Mouse (Mus musculus) forebrain, embryonic 14.5 days (tissue): ENCODE results near the gene Jam3. TPM values are rescaled to one million over a fixed set of nuclear protein-coding genes. Genes with fewer than 3 reads are reported as not detected.
A peak's percentile ranks its signal among the peaks of the same experiment; 100 is the strongest.

Experiments used
- ATAC-seq: fragments of 200-750 bp; cut with Nextera tagmentation; 2 replicates; pipeline ENCODE4 v1.8.0; 2017; ENCODE audit warnings: mild to moderate bottlenecking, moderate library complexity
- DNase-seq: peaks from one replicate; pipeline ENCODE4 v3.0.0-alpha.2; 2015; ENCODE audit warnings: low spot score
- H3K27ac ChIP-seq: fragments of 300-500 bp; sonication (generic); 2 replicates; pipeline ENCODE4 v1.5.1; 2014; ENCODE audit warnings: low read depth, mild to moderate bottlenecking, control low read depth, low read length, moderate library complexity
- H3K27me3 ChIP-seq: fragments of 300-500 bp; sonication (generic); replicated peaks from 2 replicates; pipeline ENCODE4 v1.6.1; 2014; ENCODE audit warnings: low read length, control low read depth, mixed read lengths; ENCODE audit not compliant: control insufficient read depth, insufficient read depth
- H3K36me3 ChIP-seq: fragments of 300-500 bp; sonication (generic); 2 replicates; pipeline ENCODE4 v1.6.1; 2014; ENCODE audit warnings: low read length, control low read depth; ENCODE audit not compliant: control insufficient read depth, insufficient read depth
- H3K4me1 ChIP-seq: fragments of 300-500 bp; sonication (generic); 2 replicates; pipeline ENCODE4 v1.6.1; 2014; ENCODE audit warnings: antibody characterized with exemption, low read length, control low read depth; ENCODE audit not compliant: control insufficient read depth, insufficient read depth
- H3K4me2 ChIP-seq: fragments of 300-500 bp; sonication (generic); 2 replicates; pipeline ENCODE4 v1.6.1; 2014; ENCODE audit warnings: mild to moderate bottlenecking, control low read depth, low read length
- H3K4me3 ChIP-seq: fragments of 300-500 bp; sonication (generic); 2 replicates; pipeline ENCODE4 v1.5.1; 2014; ENCODE audit warnings: low read depth, low read length, control low read depth
- H3K9ac ChIP-seq: fragments of 300-500 bp; sonication (generic); 2 replicates; pipeline ENCODE4 v1.6.1; 2014; ENCODE audit warnings: mild to moderate bottlenecking, low read length, control low read depth, moderate library complexity
- H3K9me3 ChIP-seq: fragments of 300-500 bp; sonication (generic); replicated peaks from 2 replicates; pipeline ENCODE4 v1.6.1; 2016; ENCODE audit warnings: low read length, control low read depth, mixed read lengths; ENCODE audit not compliant: control insufficient read depth
- WGBS: fragments of 180-500 bp; shearing (Covaris S2); extraction: QIAGEN DNeasy Blood & Tissue Kit; methylation state at CpG from one replicate; pipeline ENCODE4 v1.1.7; 2014; 5-methylcytosine and 5-hydroxymethylcytosine counted together
- polyA plus RNA-seq: library from polyadenylated mRNA; unstranded; fragments of >200 nt; fragmentation: Nextera tagmentation; extraction: Ambion mirVana; gene quantifications from 2 replicates; pipeline ENCODE4 v1.2.1, GENCODE M21; 2014

Jam3 gene
- polyA plus RNA-seq: 66.6 and 72.1 TPM in 2 replicates

DNA sequence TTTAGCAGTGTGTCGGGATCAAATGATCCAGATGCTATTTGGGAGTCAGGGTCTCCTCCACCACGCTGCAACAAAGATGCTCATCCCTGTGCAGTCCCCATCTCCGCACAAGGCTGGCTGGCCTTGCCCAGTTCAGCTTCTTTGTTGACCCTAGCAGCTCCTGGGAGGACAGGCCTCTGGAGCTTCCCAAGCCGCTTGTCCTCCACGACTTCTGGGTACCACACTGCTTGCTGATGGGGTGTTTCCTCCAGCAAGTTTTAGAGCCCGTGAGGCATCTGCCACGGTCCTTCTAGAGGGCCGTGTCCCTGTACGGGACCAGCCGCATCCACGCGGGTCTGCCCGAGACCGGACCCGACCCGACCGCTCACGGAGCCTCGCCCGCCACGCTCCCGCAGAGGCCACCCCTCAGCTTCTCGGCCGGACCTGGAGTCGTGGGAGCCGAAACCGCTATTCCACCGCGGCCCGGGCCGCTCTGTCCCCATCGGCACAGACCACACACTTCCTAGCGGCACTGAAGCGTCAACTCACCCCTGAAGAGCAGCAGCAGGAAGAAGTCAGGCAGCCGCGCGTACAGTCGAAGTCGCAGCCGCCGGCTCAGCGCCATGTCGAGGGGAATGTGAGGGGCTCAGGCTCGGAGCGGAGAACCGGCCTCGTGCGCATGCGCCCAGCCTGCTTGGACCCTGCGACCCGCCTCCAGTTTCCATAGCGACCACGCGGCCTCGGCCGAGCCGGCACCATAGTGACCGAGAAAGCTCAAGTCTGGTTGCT is at the start of gene Jam3:
Jam3 (minus strand) TSS at position 659 of the 768 bp plus-strand sequence.
- DNase-seq (peak; percentile 98), ATAC-seq (peak; percentile 99)
- no peaks in the 10 kb centered on the region for H3K27me3 ChIP-seq
- peaks cover 21% of the 10 kb centered on the region for H3K4me1 ChIP-seq
- H3K4me2 ChIP-seq: peak within 1 kb of the TSS; percentile 58
- H3K27ac ChIP-seq: peak within 1 kb of the TSS; percentile 93
- no peaks in the 10 kb centered on the region for H3K36me3 ChIP-seq
- no peaks in the 10 kb centered on the region for H3K9me3 ChIP-seq
- H3K9ac ChIP-seq: peak within 1 kb of the TSS; percentile 87
- WGBS: 1% methylated on average over 58 of the region's 58 CpGs
- H3K4me3 ChIP-seq: peak within 1 kb of the TSS; percentile 90

- H3K9ac ChIP-seq: no peak overlapping the region
- H3K36me3 ChIP-seq: no peaks in the 10 kb centered on the region
- 60% methylated on average over 6 of the region's 6 CpGs for WGBS
- peak overlapping the region; percentile 53 for H3K27ac ChIP-seq
- no peak overlapping the region for H3K4me3 ChIP-seq
- DNase-seq (peak; percentile 48), ATAC-seq (peak; percentile 11; the same call in 1 of the 2 replicates)
- H3K4me2 ChIP-seq: no peak overlapping the region
- H3K4me1 ChIP-seq: peaks cover 24% of the 10 kb centered on the region
- no peaks in the 10 kb centered on the region for H3K9me3 ChIP-seq
- no peaks in the 10 kb centered on the region for H3K27me3 ChIP-seq
Measured at GRCm38 (mm10) chr9:27204201-27204600, 49.0 kb upstream of the Jam3 start.

DNA sequence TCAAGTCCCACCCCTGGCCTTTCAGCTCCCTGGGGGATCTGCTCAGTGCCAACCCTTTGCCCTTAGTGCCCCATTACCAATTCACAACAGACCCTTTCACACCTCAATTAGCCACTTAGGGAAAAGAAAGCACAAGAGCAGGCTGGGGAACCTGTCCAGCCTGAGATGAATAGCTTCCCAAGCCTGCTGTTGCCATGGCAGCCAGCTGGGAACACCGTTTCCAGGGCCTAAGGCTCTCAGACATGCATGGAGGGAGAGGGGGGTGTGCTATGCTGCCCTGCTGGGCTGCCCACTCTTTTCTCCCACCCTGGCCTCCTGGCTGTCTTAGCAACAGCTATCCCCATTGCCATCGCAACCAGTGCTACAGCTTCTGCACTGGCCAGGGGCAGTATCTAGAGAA is 47.9 kb upstream of the Jam3 start:
- Histone ChIP-seq H3K27me3 (no peaks in the 10 kb centered on the region), H3K4me2 (no peak overlapping the region), H3K27ac (peak overlapping the region; percentile 62), H3K36me3 (no peaks in the 10 kb centered on the region), H3K9ac (no peak overlapping the region), H3K4me1 (peaks cover 24% of the 10 kb centered on the region), H3K9me3 (no peaks in the 10 kb centered on the region), H3K4me3 (no peak overlapping the region)
- ATAC-seq (peak; percentile 97), DNase-seq (peak; percentile 97)
- WGBS: 0% methylated on average over 2 of the region's 2 CpGs

GRCm38 (mm10) chr9:27201472-27202219 is 46.4 kb upstream of the Jam3 start:
- ATAC-seq: no peak
- H3K27ac ChIP-seq: 0 out of 2 replicates have a peak overlapping the region, but pooled peaks have one; percentile 29

GRCm38 (mm10) chr9:27193592-27194080 is 38.4 kb upstream of the Jam3 start:
- WGBS: 49% methylated on average over 6 of the region's 6 CpGs
- H3K27ac ChIP-seq: peak overlapping the region; percentile 78; the same call in 1 of the 2 replicates
- peak; percentile 71 for DNase-seq

More at GRCm38 (mm10) chr9:27201472-27202219, 46.4 kb upstream of the Jam3 start:
- DNase-seq: no peak
- Histone ChIP-seq H3K36me3 (no peaks in the 10 kb centered on the region), H3K4me2 (no peak overlapping the region), H3K4me1 (peaks cover 24% of the 10 kb centered on the region), H3K4me3 (no peak overlapping the region), H3K27me3 (no peaks in the 10 kb centered on the region), H3K9me3 (no peaks in the 10 kb centered on the region), H3K9ac (no peak overlapping the region)
- WGBS: 88% methylated on average over 8 of the region's 8 CpGs

GRCm38 (mm10) chr9:27192761-27193591 is 37.8 kb upstream of the Jam3 start:
- no peak overlapping the region for H3K9ac ChIP-seq
- DNase-seq (no peak), ATAC-seq (no peak)
- H3K27ac ChIP-seq: peak overlapping the region; percentile 78; the same call in 1 of the 2 replicates
- H3K4me1 ChIP-seq: peaks cover 26% of the 10 kb centered on the region
- H3K36me3 ChIP-seq: no peaks in the 10 kb centered on the region
- H3K4me2 ChIP-seq: peak overlapping the region; percentile 57
- WGBS: 72% methylated on average over 10 of the region's 10 CpGs
- no peak overlapping the region for H3K4me3 ChIP-seq
- H3K27me3 ChIP-seq: no peaks in the 10 kb centered on the region
- no peaks in the 10 kb centered on the region for H3K9me3 ChIP-seq

More at GRCm38 (mm10) chr9:27193592-27194080, 38.4 kb upstream of the Jam3 start:
- no peak overlapping the region for H3K4me3 ChIP-seq
- H3K27me3 ChIP-seq: no peaks in the 10 kb centered on the region
- H3K4me2 ChIP-seq: no peak overlapping the region
- H3K4me1 ChIP-seq: peaks cover 26% of the 10 kb centered on the region
- ATAC-seq: 0 out of 2 replicates have a peak, but pooled peaks have one; percentile 5
- no peaks in the 10 kb centered on the region for H3K9me3 ChIP-seq
- H3K9ac ChIP-seq: no peak overlapping the region
- no peaks in the 10 kb centered on the region for H3K36me3 ChIP-seq

DNA sequence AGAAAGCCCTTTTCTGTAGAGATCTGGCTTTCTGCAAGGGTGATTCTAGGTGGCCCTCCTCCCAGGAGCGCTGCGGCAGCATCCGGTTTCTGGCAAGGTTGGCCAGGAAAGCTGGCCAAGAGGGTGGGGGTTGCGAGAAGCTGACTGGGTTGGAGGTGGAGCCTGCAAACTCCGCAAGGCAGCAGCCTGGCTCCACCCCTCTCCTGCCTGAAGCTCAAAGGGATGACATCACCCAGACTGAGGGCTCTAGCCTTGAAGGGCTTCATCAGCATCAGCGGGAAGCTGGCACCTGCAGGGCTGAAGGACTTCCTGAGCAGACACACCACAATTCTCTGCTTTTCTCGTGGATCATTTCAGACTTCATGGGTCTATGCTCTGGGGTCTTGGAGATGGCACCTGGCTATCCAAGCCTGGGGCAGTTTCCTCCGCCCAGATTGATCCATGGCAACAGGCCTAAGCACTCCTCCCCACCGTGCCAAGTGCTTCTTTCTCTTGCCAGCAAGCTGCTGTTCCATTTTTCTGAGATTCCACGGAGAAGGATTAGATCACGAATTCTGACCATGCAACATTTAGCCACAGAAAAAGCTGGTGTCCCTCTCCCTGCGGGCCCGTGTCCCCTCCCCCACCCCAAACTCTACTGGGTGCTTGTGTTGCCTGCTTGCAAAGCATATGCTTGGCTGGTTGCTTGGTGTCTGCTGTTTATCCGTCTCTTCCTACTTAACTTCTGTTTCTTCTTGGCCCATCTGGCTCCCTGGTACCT is 37.0 kb upstream of the Jam3 start:
- peak overlapping the region; percentile 78 for H3K27ac ChIP-seq
- no peaks in the 10 kb centered on the region for H3K36me3 ChIP-seq
- peak overlapping the region; percentile 19 for H3K4me3 ChIP-seq
- DNase-seq (peak; percentile 97), ATAC-seq (peak; percentile 96)
- H3K9me3 ChIP-seq: no peaks in the 10 kb centered on the region
- H3K4me2 ChIP-seq: peak overlapping the region; percentile 57
- no peaks in the 10 kb centered on the region for H3K27me3 ChIP-seq
- peak overlapping the region; percentile 41 for H3K9ac ChIP-seq
- 2% methylated on average over 14 of the region's 14 CpGs for WGBS
- peaks cover 26% of the 10 kb centered on the region for H3K4me1 ChIP-seq
